Mouse (Mus musculus): ENCODE results near the gene Tmem248. TPM values are rescaled to one million over a fixed set of nuclear protein-coding genes. Genes with fewer than 3 reads are reported as not detected.
A peak's percentile ranks its signal among the peaks of the same experiment; 100 is the strongest.

Tmem248 gene
- total RNA-seq, 2 experiments from 2014 or later, result 44.8 to 45.6 TPM

DNA sequence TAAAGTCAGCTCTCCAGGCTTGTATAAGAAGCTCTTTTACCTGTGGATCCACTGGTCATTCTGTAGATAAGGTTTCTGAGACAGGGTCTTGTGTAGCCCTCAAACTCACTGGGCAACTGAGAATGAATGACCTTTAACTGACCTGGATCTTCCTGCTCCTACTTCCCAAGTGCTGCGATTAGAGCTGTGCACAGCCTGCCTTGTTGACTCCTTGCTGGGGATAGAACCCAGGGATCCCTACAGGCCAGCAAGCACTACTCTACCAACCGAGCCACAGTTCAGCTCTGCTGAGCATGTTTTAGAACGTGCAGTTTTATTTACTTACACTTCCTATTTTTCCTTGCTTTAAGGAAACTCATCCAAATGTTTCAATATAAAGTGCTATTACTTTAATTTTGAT is 19.4 kb upstream of the Tmem248 start:
- no peak for DNase-seq (ENCODE audit: extremely low spot score in 1 of 2, low spot score in 2 of 2)
- intact Hi-C loops (cut with DNase I), result no loop called here

GRCm38 (mm10) chr5:130197981-130198380 is 18.9 kb upstream of the Tmem248 start:
- intact Hi-C loops (cut with DNase I), result no loop called here
- DNase-seq (ENCODE audit: extremely low spot score in 1 of 2, low spot score in 2 of 2), result no peak

DNA sequence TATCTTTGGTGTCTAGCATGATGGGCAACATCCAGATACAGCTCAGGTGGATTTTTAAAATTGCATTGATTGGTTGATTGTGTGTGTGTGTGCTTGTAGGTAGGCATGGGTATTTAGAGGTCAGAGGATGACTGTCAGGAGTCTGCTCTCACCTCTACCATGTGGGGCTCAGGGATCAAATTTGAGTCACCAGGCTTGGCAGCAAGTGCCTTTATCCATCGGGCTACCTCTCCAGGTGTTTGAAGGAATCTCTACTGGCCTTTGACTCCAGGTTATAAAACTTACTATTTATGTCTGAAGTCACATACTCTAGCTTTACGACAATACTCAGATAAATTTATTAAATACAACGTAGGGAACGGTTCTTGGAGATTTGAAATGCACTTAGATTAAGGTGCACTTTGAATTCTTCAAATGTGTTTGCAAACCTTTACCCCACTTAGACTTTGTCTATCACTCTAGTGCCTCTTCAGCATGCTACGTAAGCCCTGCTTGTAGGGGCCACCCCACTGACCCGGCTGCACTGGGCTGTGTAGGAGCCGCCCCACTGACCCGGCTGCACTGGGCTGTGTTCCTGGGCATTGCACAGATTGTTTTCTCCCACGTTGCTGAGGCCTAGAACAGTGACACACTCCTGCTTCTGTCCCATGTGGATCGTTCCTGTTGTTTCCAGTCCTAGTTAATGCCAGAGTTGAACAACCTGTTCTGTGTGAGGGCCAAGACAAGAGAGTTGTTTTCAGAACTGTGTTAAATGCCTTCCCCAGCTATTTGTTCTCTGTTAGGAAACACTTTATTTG is 16.4 kb upstream of the Tmem248 start:
- intact Hi-C loops (cut with DNase I), result no loop called here
- no peak for DNase-seq (ENCODE audit: extremely low spot score in 1 of 2, low spot score in 2 of 2)

GRCm38 (mm10) chr5:130203948-130204347 is 12.9 kb upstream of the Tmem248 start:
- intact Hi-C loops (cut with DNase I), result no loop called here
- no peak for DNase-seq (ENCODE audit: extremely low spot score in 1 of 2, low spot score in 2 of 2)

- intact Hi-C loops (cut with DNase I), result no loop called here
- DNase-seq (ENCODE audit: extremely low spot score in 1 of 2, low spot score in 2 of 2), result no peak
Observed at GRCm38 (mm10) chr5:130204560-130204959, 12.3 kb upstream of the Tmem248 start.

DNA sequence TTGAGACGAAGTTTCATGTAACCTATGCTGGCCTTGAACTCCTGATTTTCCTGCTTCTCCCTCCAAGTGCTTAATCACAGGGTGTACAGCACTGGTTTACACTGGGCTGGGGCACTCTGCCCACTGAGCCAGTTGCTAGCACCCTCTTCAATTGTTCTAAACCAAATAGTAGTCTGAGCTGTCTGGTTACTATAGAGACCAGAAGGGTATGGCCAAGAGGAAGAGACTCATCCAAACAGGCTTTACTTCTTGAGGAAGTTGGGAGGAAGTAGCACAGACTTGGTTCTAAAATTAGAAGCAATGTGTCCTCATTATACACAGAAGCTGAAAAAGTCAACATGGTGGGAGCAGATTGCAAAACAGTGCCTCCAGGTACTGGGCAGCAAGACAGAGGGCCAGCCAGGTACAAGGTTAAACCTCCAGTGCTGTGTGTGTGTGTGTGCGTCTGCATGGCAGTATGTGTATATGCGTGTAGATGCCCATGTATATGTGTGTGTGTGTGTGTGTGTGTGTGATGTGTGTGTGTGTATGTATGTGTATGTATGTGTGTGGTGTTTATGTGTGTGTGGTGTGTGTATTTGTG is 11.3 kb upstream of the Tmem248 start:
- intact Hi-C loops (cut with DNase I), result no loop called here
- no peak for DNase-seq (ENCODE audit: extremely low spot score in 1 of 2, low spot score in 2 of 2)

DNA sequence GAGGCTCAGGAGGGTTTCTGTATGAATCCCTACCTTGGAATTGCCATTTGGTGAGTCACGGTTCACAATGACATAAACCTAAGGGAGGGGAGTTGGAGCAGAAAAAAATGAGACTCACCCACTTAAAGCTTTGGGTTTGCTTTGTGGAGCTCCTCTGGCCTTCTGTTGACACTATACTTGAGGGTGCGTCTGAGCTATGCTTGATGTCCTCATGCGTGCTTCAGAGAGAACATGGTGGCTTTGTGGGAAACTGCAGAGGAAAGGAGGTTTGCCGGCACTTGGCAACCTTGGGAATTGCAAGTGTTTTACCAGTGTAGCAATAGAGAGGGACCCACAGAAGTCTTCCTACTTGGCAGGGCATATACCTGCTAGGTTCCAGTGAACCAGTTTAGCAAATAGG is 9.6 kb upstream of the Tmem248 start:
- intact Hi-C loops (cut with DNase I), result no loop called here
- DNase-seq (ENCODE audit: extremely low spot score in 1 of 2, low spot score in 2 of 2), result no peak

GRCm38 (mm10) chr5:130212956-130213355 is 3.9 kb upstream of the Tmem248 start:
- intact Hi-C loops (cut with DNase I), result no loop called here
- DNase-seq (ENCODE audit: extremely low spot score in 1 of 2, low spot score in 2 of 2), result no peak

GRCm38 (mm10) chr5:130217406-130217805 is 525 bp downstream of the Tmem248 start:
- intact Hi-C loops (cut with DNase I), result loop anchor here (5.0 kb wide), 1 partner anchor 35 kb away; no protein-coding TSS in a partner anchor
- no peak for DNase-seq (ENCODE audit: extremely low spot score in 1 of 2, low spot score in 2 of 2)

- intact Hi-C loops (cut with DNase I), result loop anchor here (5.0 kb wide), 1 partner anchor 36 kb away; no protein-coding TSS in a partner anchor
Observed at GRCm38 (mm10) chr5:130218336-130218735, 1.5 kb downstream of the Tmem248 start.

GRCm38 (mm10) chr5:130221316-130221715 is 4.4 kb downstream of the Tmem248 start:
- intact Hi-C loops (cut with DNase I), result no loop called here

More at GRCm38 (mm10) chr5:130218336-130218735, 1.5 kb downstream of the Tmem248 start:
- DNase-seq (ENCODE audit: extremely low spot score in 1 of 2, low spot score in 2 of 2), result no peak

DNA sequence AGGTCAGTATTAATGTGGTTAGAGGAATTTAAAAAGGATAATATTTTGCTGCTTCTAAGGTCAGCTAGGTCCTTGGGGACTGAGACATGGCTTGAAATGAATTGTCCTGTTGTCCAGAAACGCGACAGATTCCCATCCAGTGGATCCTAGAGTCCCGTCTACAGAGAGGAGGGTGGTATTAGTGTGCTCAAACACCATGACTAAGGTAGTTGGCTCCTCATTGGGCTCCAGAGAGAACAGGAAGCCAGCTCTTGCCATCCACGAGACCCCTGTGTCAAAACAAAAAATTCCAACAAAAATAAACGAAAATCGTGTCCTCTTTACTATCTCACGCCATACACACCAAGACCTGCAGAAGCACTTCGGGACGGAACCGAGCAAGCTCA is 4.9 kb downstream of the Tmem248 start:
- peak in 1 of 2 experiments; percentile 13 for DNase-seq (ENCODE audit: extremely low spot score in 1 of 2, low spot score in 2 of 2)
- intact Hi-C loops (cut with DNase I), result no loop called here

More at GRCm38 (mm10) chr5:130221316-130221715, 4.4 kb downstream of the Tmem248 start:
- DNase-seq (ENCODE audit: extremely low spot score in 1 of 2, low spot score in 2 of 2), result no peak

- peak; percentile 90 to 96 for DNase-seq (ENCODE audit: extremely low spot score in 1 of 2, low spot score in 2 of 2)
- intact Hi-C loops (cut with DNase I), result no loop called here
Observed at GRCm38 (mm10) chr5:130222146-130223004, 5.5 kb downstream of the Tmem248 start.

DNA sequence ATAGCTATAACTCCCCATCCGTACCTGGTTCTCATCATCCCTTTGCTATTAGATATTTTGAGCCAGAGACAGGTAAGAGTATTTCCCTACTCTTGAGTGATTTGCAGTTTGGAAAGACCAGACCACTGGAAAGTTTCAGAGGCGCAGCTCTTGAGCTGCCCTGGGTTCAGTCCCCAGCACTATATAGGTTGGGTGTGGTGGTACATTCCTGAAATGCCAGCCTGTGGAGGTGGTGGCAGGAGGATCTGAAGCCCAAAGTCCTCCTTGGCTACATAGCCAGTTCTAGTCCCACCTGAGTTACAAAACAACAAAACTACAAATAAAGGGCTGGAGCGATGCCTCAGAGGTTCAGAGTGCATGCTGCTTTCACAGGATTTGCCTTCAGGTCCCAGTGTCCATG is 9.9 kb downstream of the Tmem248 start:
- intact Hi-C loops (cut with DNase I), result no loop called here
- no peak for DNase-seq (ENCODE audit: extremely low spot score in 1 of 2, low spot score in 2 of 2)

GRCm38 (mm10) chr5:130228120-130228519 is 11.2 kb downstream of the Tmem248 start:
- intact Hi-C loops (cut with DNase I), result no loop called here
- DNase-seq (ENCODE audit: extremely low spot score in 1 of 2, low spot score in 2 of 2), result no peak

- intact Hi-C loops (cut with DNase I), result loop anchor here (2.0 kb wide), 1 partner anchor 14 kb away; no protein-coding TSS in a partner anchor
Observed at GRCm38 (mm10) chr5:130236302-130236701, 19.4 kb downstream of the Tmem248 start.

GRCm38 (mm10) chr5:130239236-130239635 is 22.4 kb downstream of the Tmem248 start:
- intact Hi-C loops (cut with DNase I), result no loop called here
- no peak for DNase-seq (ENCODE audit: extremely low spot score in 1 of 2, low spot score in 2 of 2)

More at GRCm38 (mm10) chr5:130236302-130236701, 19.4 kb downstream of the Tmem248 start:
- no peak for DNase-seq (ENCODE audit: extremely low spot score in 1 of 2, low spot score in 2 of 2)

DNA sequence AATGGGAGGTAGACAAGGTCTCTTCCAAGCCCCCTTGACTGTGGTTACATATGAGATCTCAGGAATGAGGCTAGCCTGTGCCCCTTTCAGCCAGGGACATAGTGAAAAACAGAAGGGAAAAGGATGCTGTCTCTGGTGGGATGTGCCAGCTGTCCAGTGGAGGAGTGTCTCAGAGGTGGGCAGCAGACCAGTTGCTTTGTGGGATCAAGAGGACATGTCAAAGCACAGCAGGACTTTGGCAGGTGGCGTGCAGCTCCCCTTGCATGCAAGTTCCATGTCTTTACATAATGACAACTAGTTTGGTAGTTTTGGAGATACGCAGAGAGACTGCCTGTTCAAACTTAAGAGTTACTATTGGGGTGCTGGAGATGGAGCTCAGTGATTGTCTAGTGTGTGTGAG is 23.0 kb downstream of the Tmem248 start:
- intact Hi-C loops (cut with DNase I), result no loop called here
- no peak for DNase-seq (ENCODE audit: extremely low spot score in 1 of 2, low spot score in 2 of 2)

DNA sequence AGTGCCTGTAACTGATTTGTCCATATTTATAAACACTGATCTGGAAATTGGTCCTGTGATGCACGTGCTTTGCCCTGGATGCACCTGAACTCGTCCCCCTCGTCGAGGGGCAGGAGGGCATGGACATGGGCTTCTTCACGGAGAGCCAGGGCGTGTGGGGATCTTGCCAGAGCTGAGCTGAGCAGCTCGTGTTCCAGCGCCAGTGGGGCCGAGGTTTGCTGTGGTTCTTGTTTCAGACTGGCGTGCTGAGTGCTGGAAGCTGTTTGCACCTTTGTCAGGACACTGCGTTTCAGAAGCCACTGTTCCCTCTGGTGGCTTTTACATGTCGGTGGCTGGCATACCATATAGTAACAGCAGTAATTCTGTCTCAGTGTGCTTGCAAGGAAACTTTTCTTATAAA is 24.5 kb downstream of the Tmem248 start:
- no peak for DNase-seq (ENCODE audit: extremely low spot score in 1 of 2, low spot score in 2 of 2)
- intact Hi-C loops (cut with DNase I), result no loop called here
